Mouse (Mus musculus) forebrain, embryonic 11.5 days (tissue): ENCODE data around the gene Tctn1. TPM values are rescaled to one million over a fixed set of nuclear protein-coding genes. Genes with fewer than 3 reads are reported as not detected.
"Not testable (repeated sequence)": the region's sequence is repeated elsewhere in the genome, so short reads cannot be mapped to it uniquely, and the experiment has no call there.

Source experiments
- ATAC-seq: fragments of 200-750 bp; cut with Nextera tagmentation; replicated peaks from 2 replicates; pipeline ENCODE4 v1.8.0; 2017; ENCODE audit warnings: moderate TSS enrichment; ENCODE audit not compliant: low FRiP score
- DNase-seq: peaks from one replicate; pipeline ENCODE4 v3.0.0-alpha.2; 2017; ENCODE audit warnings: low spot score
- H3K27ac ChIP-seq: fragments of 300-500 bp; sonication (generic); 2 replicates; pipeline ENCODE4 v1.5.1; 2014; ENCODE audit warnings: low read depth, low read length
- H3K27me3 ChIP-seq: fragments of 300-500 bp; sonication (generic); 2 replicates; pipeline ENCODE4 v1.6.1; 2014; ENCODE audit warnings: mild to moderate bottlenecking, low read length, mixed read lengths; ENCODE audit not compliant: control insufficient read depth, insufficient read depth
- H3K36me3 ChIP-seq: fragments of 300-500 bp; sonication (generic); 2 replicates; pipeline ENCODE4 v1.6.1; 2014; ENCODE audit warnings: mild to moderate bottlenecking, low read length, moderate library complexity, mixed read lengths; ENCODE audit not compliant: control insufficient read depth, insufficient read depth
- H3K4me1 ChIP-seq: fragments of 300-500 bp; sonication (generic); replicated peaks from 2 replicates; pipeline ENCODE4 v1.6.1; 2014; ENCODE audit warnings: low read length, mixed read lengths; ENCODE audit not compliant: control insufficient read depth, insufficient read depth
- H3K4me2 ChIP-seq: fragments of 300-500 bp; sonication (generic); 2 replicates; pipeline ENCODE4 v1.6.1; 2014; ENCODE audit warnings: low read depth, mild to moderate bottlenecking, low read length, moderate library complexity, mixed read lengths; ENCODE audit not compliant: severe bottlenecking
- H3K4me3 ChIP-seq: fragments of 300-500 bp; sonication (generic); 2 replicates; pipeline ENCODE4 v1.5.1; 2014; ENCODE audit warnings: low read depth, low read length
- H3K9ac ChIP-seq: fragments of 300-500 bp; sonication (generic); 2 replicates; pipeline ENCODE4 v1.6.1; 2014; ENCODE audit warnings: low read length
- H3K9me3 ChIP-seq: fragments of 300-500 bp; sonication (generic); 2 replicates; pipeline ENCODE4 v1.6.1; 2016; ENCODE audit warnings: low read length, mixed read lengths; ENCODE audit not compliant: control insufficient read depth
- WGBS: fragments of 180-500 bp; shearing (Covaris S2); extraction: QIAGEN DNeasy Blood & Tissue Kit; methylation state at CpG from one replicate; pipeline ENCODE4 v1.1.7; 2014; 5-methylcytosine and 5-hydroxymethylcytosine counted together
- polyA plus RNA-seq: library from polyadenylated mRNA; unstranded; fragments of >200 nt; fragmentation: Nextera tagmentation; extraction: Ambion mirVana; gene quantifications from 2 replicates; pipeline ENCODE4 v1.2.1, GENCODE M21; 2014

The Tctn1 gene
- polyA plus RNA-seq, 1 experiment from 2014 or later = 7.5 TPM

- ATAC-seq = no peak
- H3K27ac ChIP-seq = no peak overlapping the region
- peaks cover 7% of the 10 kb centered on the region; the same call in 1 of the 2 replicates for H3K4me1 ChIP-seq
- H3K36me3 ChIP-seq = no peaks in the 10 kb centered on the region
- DNase-seq = no peak
- no peak overlapping the region for H3K4me2 ChIP-seq
- H3K27me3 ChIP-seq = no peaks in the 10 kb centered on the region
- no peak overlapping the region for H3K4me3 ChIP-seq
- no peak overlapping the region for H3K9ac ChIP-seq
- H3K9me3 ChIP-seq = no peaks in the 10 kb centered on the region
- WGBS = 94% methylated on average over 6 of the region's 6 CpGs
Observed at GRCm38 (mm10) chr5:122213861-122214260, 50.4 kb downstream of the Tctn1 start.

GRCm38 (mm10) chr5:122212820-122213219, 51.4 kb downstream of the Tctn1 start:
- H3K4me1 ChIP-seq, H3K4me2 ChIP-seq, H3K27ac ChIP-seq, H3K36me3 ChIP-seq, H3K4me3 ChIP-seq, H3K9me3 ChIP-seq, ATAC-seq, H3K9ac ChIP-seq, DNase-seq, H3K27me3 ChIP-seq: not testable (repeated sequence)
- 95% methylated on average over 1 of the region's 1 CpGs for WGBS

GRCm38 (mm10) chr5:122212125-122212524, 52.1 kb downstream of the Tctn1 start:
- Histone ChIP-seq H3K36me3 (no peaks in the 10 kb centered on the region), H3K9ac (no peak overlapping the region), H3K4me2 (no peak overlapping the region), H3K4me3 (no peak overlapping the region), H3K4me1 (peaks cover 7% of the 10 kb centered on the region; the same call in 1 of the 2 replicates), H3K9me3 (no peaks in the 10 kb centered on the region), H3K27ac (no peak overlapping the region), H3K27me3 (no peaks in the 10 kb centered on the region)
- DNase-seq = no peak
- no peak for ATAC-seq
- WGBS = 86% methylated on average over 8 of the region's 8 CpGs

- ATAC-seq (no peak), DNase-seq (no peak)
- H3K27me3 ChIP-seq = no peaks in the 10 kb centered on the region
- H3K4me2 ChIP-seq = no peak overlapping the region
- no peaks in the 10 kb centered on the region for H3K36me3 ChIP-seq
- H3K9ac ChIP-seq = no peak overlapping the region
- H3K4me3 ChIP-seq = no peak overlapping the region
- H3K9me3 ChIP-seq = no peaks in the 10 kb centered on the region
- 94% methylated on average over 8 of the region's 8 CpGs for WGBS
- H3K4me1 ChIP-seq = peaks cover 7% of the 10 kb centered on the region; the same call in 1 of the 2 replicates
- H3K27ac ChIP-seq = no peak overlapping the region
Observed at GRCm38 (mm10) chr5:122210890-122211289, 53.4 kb downstream of the Tctn1 start.

- Histone ChIP-seq H3K27me3 (no peaks in the 10 kb centered on the region), H3K36me3 (no peaks in the 10 kb centered on the region), H3K27ac (0 out of 2 replicates have a peak overlapping the region, but pooled peaks have one; percentile 37), H3K9ac (peak overlapping the region; percentile 64), H3K4me3 (peak overlapping the region; percentile 29), H3K9me3 (no peaks in the 10 kb centered on the region), H3K4me1 (peaks cover 7% of the 10 kb centered on the region; the same call in 1 of the 2 replicates), H3K4me2 (peak overlapping the region; percentile 68)
- peak; percentile 83 for DNase-seq
- WGBS = 4% methylated on average over 21 of the region's 21 CpGs
- peak; percentile 76 for ATAC-seq
Observed at GRCm38 (mm10) chr5:122209591-122210368, 54.5 kb downstream of the Tctn1 start.

GRCm38 (mm10) chr5:122208909-122209308, 55.4 kb downstream of the Tctn1 start:
- peak overlapping the region; percentile 64 for H3K9ac ChIP-seq
- DNase-seq = no peak
- WGBS = 43% methylated on average over 6 of the region's 6 CpGs

GRCm38 (mm10) chr5:122206475-122206874, 57.8 kb downstream of the Tctn1 start, which contains the start of gene Hvcn1:
Gene Hvcn1 (plus strand): TSS chr5:122206804.
- WGBS = 83% methylated on average over 4 of the region's 4 CpGs
- H3K4me2 ChIP-seq = no peak within 1 kb of the TSS
- no peaks in the 10 kb centered on the region for H3K27me3 ChIP-seq
- ATAC-seq = no peak
- H3K36me3 ChIP-seq = no peaks in the 10 kb centered on the region
- no peak within 1 kb of the TSS for H3K9ac ChIP-seq
- H3K4me1 ChIP-seq = peaks cover 7% of the 10 kb centered on the region; the same call in 1 of the 2 replicates
- no peak within 1 kb of the TSS for H3K27ac ChIP-seq
- no peaks in the 10 kb centered on the region for H3K9me3 ChIP-seq
- no peak within 1 kb of the TSS for H3K4me3 ChIP-seq
- no peak for DNase-seq

More at GRCm38 (mm10) chr5:122208909-122209308, 55.4 kb downstream of the Tctn1 start:
- Histone ChIP-seq H3K9me3 (no peaks in the 10 kb centered on the region), H3K27me3 (no peaks in the 10 kb centered on the region), H3K36me3 (no peaks in the 10 kb centered on the region), H3K27ac (no peak overlapping the region), H3K4me1 (peaks cover 7% of the 10 kb centered on the region; the same call in 1 of the 2 replicates), H3K4me2 (no peak overlapping the region), H3K4me3 (no peak overlapping the region)
- ATAC-seq = no peak

GRCm38 (mm10) chr5:122204180-122204579, 60.1 kb downstream of the Tctn1 start:
- no peak overlapping the region for H3K27ac ChIP-seq
- no peaks in the 10 kb centered on the region for H3K9me3 ChIP-seq
- H3K9ac ChIP-seq = no peak overlapping the region
- H3K4me2 ChIP-seq = no peak overlapping the region
- DNase-seq = no peak
- H3K4me3 ChIP-seq = no peak overlapping the region
- H3K4me1 ChIP-seq = no peaks in the 10 kb centered on the region
- H3K27me3 ChIP-seq = no peaks in the 10 kb centered on the region
- 69% methylated on average over 2 of the region's 2 CpGs for WGBS
- H3K36me3 ChIP-seq = no peaks in the 10 kb centered on the region
- no peak for ATAC-seq

GRCm38 (mm10) chr5:122201904-122202303, 62.4 kb downstream of the Tctn1 start:
- Histone ChIP-seq H3K4me1 (no peaks in the 10 kb centered on the region), H3K9me3 (no peaks in the 10 kb centered on the region), H3K36me3 (no peaks in the 10 kb centered on the region), H3K27ac (no peak overlapping the region), H3K4me2 (no peak overlapping the region), H3K27me3 (no peaks in the 10 kb centered on the region), H3K4me3 (no peak overlapping the region), H3K9ac (no peak overlapping the region)
- 86% methylated on average over 6 of the region's 6 CpGs for WGBS
- ATAC-seq (no peak), DNase-seq (no peak)
